24 mouse cellular contexts compared by ENCODE assay signal in the genomic region with DNA sequence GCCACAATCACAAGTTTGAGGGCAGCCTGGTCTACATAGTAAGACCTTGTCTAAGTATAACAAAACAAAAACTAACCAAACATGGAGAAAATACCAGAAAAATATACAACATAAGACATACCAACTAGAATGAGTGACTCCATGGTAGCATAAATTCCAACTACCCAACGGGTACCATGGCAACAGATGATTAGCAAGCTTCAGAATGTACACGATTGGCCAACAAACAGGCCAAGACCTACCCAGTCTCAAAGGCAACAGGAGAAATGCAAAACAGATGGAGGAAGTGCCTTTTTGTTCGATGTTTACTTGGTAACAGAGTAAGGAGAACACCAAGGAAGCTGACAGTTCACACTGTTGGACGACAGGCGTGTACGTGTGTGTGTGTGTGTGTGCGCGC.
"Had no signal": no experiment of that assay in that cellular context is flagged by ENCODE, and none has a peak within 500 bp of the region (broad histone marks: within the 10 kb centered on the region; RNA-seq: fewer than 3 reads in every experiment).

No protein-coding gene starts in this region.

- ATAC-seq: hindbrain, postnatal 0 days; intestine, embryonic 16.5 days; liver, embryonic 12.5 days had no signal

- H3K4me3 ChIP-seq: heart, adult 2 months; heart, embryonic 13.5 days; heart, embryonic 15.5 days; hindbrain, embryonic 13.5 days; hindbrain, embryonic 15.5 days; layer of hippocampus, adult 2 months; limb, embryonic 10.5 days; limb, embryonic 12.5 days; liver, embryonic 12.5 days had no signal

- H3K36me3 ChIP-seq: heart, embryonic 13.5 days; heart, embryonic 15.5 days; limb, embryonic 10.5 days; limb, embryonic 12.5 days; liver, embryonic 12.5 days had no signal

- H3K9me3 ChIP-seq: heart, embryonic 13.5 days; heart, embryonic 15.5 days; hindbrain, embryonic 13.5 days; hindbrain, embryonic 15.5 days; limb, embryonic 10.5 days; limb, embryonic 12.5 days; liver, embryonic 12.5 days had no signal

- DNase-seq: gastrocnemius, postnatal 14 days; gastrocnemius, postnatal 36 days; heart, adult 11 months; heart, adult 2 months; heart, postnatal 14 days; heart, postnatal 36 days; kidney, adult 11 months; kidney, adult 8-10 months; kidney, postnatal 10 days; kidney, postnatal 25 days; kidney, postnatal 4 days; liver had no signal

- H3K27ac ChIP-seq: heart, adult 2 months; heart, embryonic 13.5 days; heart, embryonic 15.5 days; hindbrain, embryonic 13.5 days; hindbrain, embryonic 15.5 days; hindbrain, postnatal 0 days; layer of hippocampus, adult 2 months; limb, embryonic 10.5 days; limb, embryonic 12.5 days; liver, embryonic 12.5 days; liver, embryonic 14.5 days had no signal

- H3K9ac ChIP-seq: heart, embryonic 13.5 days; heart, embryonic 15.5 days; hindbrain, embryonic 13.5 days; hindbrain, embryonic 15.5 days; limb, embryonic 12.5 days; liver, embryonic 12.5 days; liver, embryonic 14.5 days had no signal

- H3K4me2 ChIP-seq: heart, embryonic 11.5 days; heart, embryonic 13.5 days; heart, embryonic 15.5 days; hindbrain, embryonic 13.5 days; hindbrain, embryonic 15.5 days; limb, embryonic 12.5 days; liver, embryonic 12.5 days had no signal

- H3K4me1 ChIP-seq: heart, embryonic 13.5 days; liver, embryonic 12.5 days had no signal
